Mouse (Mus musculus): Measurements from ENCODE around the gene Tspear.
"Not testable (repeated sequence)": the region's sequence is repeated elsewhere in the genome, so short reads cannot be mapped to it uniquely, and the experiment has no call there.

The Tspear gene

GRCm38 (mm10) chr10:77794976-77795375 lies 108.6 kb downstream of the Tspear start, which contains the start of gene Gm9639:
TSS of gene Gm9639 (minus strand) at chr10:77795076.
- no peak for DNase-seq (ENCODE audit: low spot score)

GRCm38 (mm10) chr10:77797677-77798076 lies 111.3 kb downstream of the Tspear start:
- no peak for DNase-seq (ENCODE audit: low spot score)

- DNase-seq (ENCODE audit: low spot score), result not testable (repeated sequence)
Observed at GRCm38 (mm10) chr10:77798164-77798920, 112.0 kb downstream of the Tspear start.

GRCm38 (mm10) chr10:77798921-77799508 lies 112.6 kb downstream of the Tspear start, which contains the start of gene Gm19668:
TSS of gene Gm19668 (minus strand) at chr10:77799133.
- DNase-seq (ENCODE audit: low spot score), result no peak

- DNase-seq (ENCODE audit: low spot score), result no peak
Observed at GRCm38 (mm10) chr10:77804095-77804494, 117.7 kb downstream of the Tspear start.

GRCm38 (mm10) chr10:77811743-77812142 lies 125.4 kb downstream of the Tspear start, which contains the start of gene Gm9507:
TSS of gene Gm9507 (minus strand) at chr10:77811843.
- DNase-seq (ENCODE audit: low spot score), result no peak

- no peak for DNase-seq (ENCODE audit: low spot score)
Observed at GRCm38 (mm10) chr10:77814382-77814781, 128.0 kb downstream of the Tspear start, which contains the start of gene Gm2696. TSS of gene Gm2696 (plus strand) at chr10:77814682.

GRCm38 (mm10) chr10:77815514-77815913 lies 129.1 kb downstream of the Tspear start:
- DNase-seq (ENCODE audit: low spot score), result no peak

- no peak for DNase-seq (ENCODE audit: low spot score)
Observed at GRCm38 (mm10) chr10:77818523-77818922, 132.2 kb downstream of the Tspear start.

GRCm38 (mm10) chr10:77819203-77819602 lies 132.8 kb downstream of the Tspear start:
- DNase-seq (ENCODE audit: low spot score), result no peak

- no peak for DNase-seq (ENCODE audit: low spot score)
Observed at GRCm38 (mm10) chr10:77826951-77827350, 140.6 kb downstream of the Tspear start, which contains the start of gene Krtap10-4. TSS of gene Krtap10-4 (minus strand) at chr10:77827095.

GRCm38 (mm10) chr10:77835647-77836046 lies 149.3 kb downstream of the Tspear start, which contains the start of gene Krtap10-10:
TSS of gene Krtap10-10 (plus strand) at chr10:77835947.
- no peak for DNase-seq (ENCODE audit: low spot score)

GRCm38 (mm10) chr10:77839006-77839405 lies 152.6 kb downstream of the Tspear start:
- no peak for DNase-seq (ENCODE audit: low spot score)

GRCm38 (mm10) chr10:77846503-77846902 lies 160.1 kb downstream of the Tspear start, which contains the start of gene Gm36176:
TSS of gene Gm36176 (plus strand) at chr10:77846803.
- no peak for DNase-seq (ENCODE audit: low spot score)

- DNase-seq (ENCODE audit: low spot score), result no peak
Observed at GRCm38 (mm10) chr10:77846961-77847360, 160.6 kb downstream of the Tspear start.

- no peak for DNase-seq (ENCODE audit: low spot score)
Observed at GRCm38 (mm10) chr10:77847538-77847937, 161.2 kb downstream of the Tspear start.

GRCm38 (mm10) chr10:77852559-77852958 lies 166.2 kb downstream of the Tspear start, which contains the start of gene Gm10318:
TSS of gene Gm10318 (plus strand) at chr10:77852859.
- no peak for DNase-seq (ENCODE audit: low spot score)

GRCm38 (mm10) chr10:77861675-77862074 lies 175.3 kb downstream of the Tspear start, which contains the start of gene Gm3285:
TSS of gene Gm3285 (plus strand) at chr10:77861975.
- no peak for DNase-seq (ENCODE audit: low spot score)

GRCm38 (mm10) chr10:77864067-77864761 lies 177.8 kb downstream of the Tspear start:
- no peak for DNase-seq (ENCODE audit: low spot score)

- no peak for DNase-seq (ENCODE audit: low spot score)
Observed at GRCm38 (mm10) chr10:77864762-77865143, 178.4 kb downstream of the Tspear start.

GRCm38 (mm10) chr10:77867546-77867945 lies 181.2 kb downstream of the Tspear start:
- DNase-seq (ENCODE audit: low spot score), result no peak

GRCm38 (mm10) chr10:77869651-77870050 lies 183.3 kb downstream of the Tspear start:
- no peak for DNase-seq (ENCODE audit: low spot score)
